Mouse (Mus musculus) heart, embryonic 15.5 days (tissue): Measurements from ENCODE around the gene Kif1bp. TPM values are rescaled to one million over a fixed set of nuclear protein-coding genes. Genes with fewer than 3 reads are reported as not detected.
A peak's percentile ranks its signal among the peaks of the same experiment; 100 is the strongest.
"Not testable (repeated sequence)": the region's sequence is repeated elsewhere in the genome, so short reads cannot be mapped to it uniquely, and the experiment has no call there.

Source experiments
- ATAC-seq: fragments of 200-750 bp; cut with Nextera tagmentation; replicated peaks from 2 replicates; pipeline ENCODE4 v1.8.0; 2017; ENCODE audit warnings: low read depth, moderate TSS enrichment; ENCODE audit not compliant: insufficient number of reproducible peaks, insufficient read depth, low FRiP score
- H3K27ac ChIP-seq: fragments of 300-500 bp; sonication (generic); 2 replicates; pipeline ENCODE4 v1.5.1; 2015; ENCODE audit warnings: mild to moderate bottlenecking, inconsistent platforms
- H3K27me3 ChIP-seq: fragments of 300-500 bp; sonication (generic); 2 replicates; pipeline ENCODE4 v1.6.1; 2015; ENCODE audit warnings: inconsistent platforms
- H3K36me3 ChIP-seq: fragments of 300-500 bp; sonication (generic); 2 replicates; pipeline ENCODE4 v1.6.1; 2015; ENCODE audit warnings: mild to moderate bottlenecking, inconsistent platforms
- H3K4me1 ChIP-seq: fragments of 300-500 bp; sonication (generic); replicated peaks from 2 replicates; pipeline ENCODE4 v1.6.1; 2015; ENCODE audit warnings: inconsistent platforms
- H3K4me2 ChIP-seq: fragments of 300-500 bp; sonication (generic); 2 replicates; pipeline ENCODE4 v1.6.1; 2015; ENCODE audit warnings: inconsistent platforms, mild to moderate bottlenecking, moderate library complexity
- H3K4me3 ChIP-seq: fragments of 300-500 bp; sonication (generic); 2 replicates; pipeline ENCODE4 v1.5.1; 2015; ENCODE audit warnings: mild to moderate bottlenecking, inconsistent platforms
- H3K9ac ChIP-seq: fragments of 300-500 bp; sonication (generic); 2 replicates; pipeline ENCODE4 v1.6.1; 2015; ENCODE audit warnings: mild to moderate bottlenecking, inconsistent platforms
- H3K9me3 ChIP-seq: fragments of 300-500 bp; sonication (generic); replicated peaks from 2 replicates; pipeline ENCODE4 v1.6.1; 2016; ENCODE audit warnings: inconsistent platforms
- WGBS: fragments of 180-500 bp; shearing (Covaris S2); methylation state at CpG from one replicate; pipeline ENCODE4 v1.1.7; 2015; ENCODE audit warnings: mixed read lengths; 5-methylcytosine and 5-hydroxymethylcytosine counted together
- polyA plus RNA-seq: library from polyadenylated mRNA; unstranded; fragments of >200 nt; fragmentation: Nextera tagmentation; extraction: Ambion mirVana; gene quantifications from 2 replicates; pipeline ENCODE4 v1.2.1, GENCODE M21; 2015

Gene Kif1bp
- polyA plus RNA-seq, 1 experiment from 2014 or later: 28.0 TPM

DNA sequence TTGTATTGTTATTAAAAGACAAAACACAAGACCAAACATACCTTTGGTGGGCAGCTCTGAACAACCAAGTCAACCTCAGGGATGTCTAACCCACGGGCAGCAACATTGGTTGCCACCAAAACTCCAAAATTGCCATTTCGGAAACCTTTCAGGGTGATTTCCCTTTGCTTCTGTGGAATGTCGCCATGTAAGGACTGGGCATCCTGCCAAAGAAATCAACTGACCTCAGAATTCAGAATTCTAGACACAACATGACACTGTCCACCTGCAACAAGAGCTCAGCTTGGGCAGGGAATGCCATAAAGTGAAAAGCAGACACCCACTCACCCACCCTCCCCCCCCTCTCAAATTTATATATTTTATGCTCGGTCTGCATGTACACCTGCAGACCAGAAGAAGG lies 10.4 kb upstream of the Kif1bp start:
- peaks cover 84% of the 10 kb centered on the region for H3K36me3 ChIP-seq
- no peaks in the 10 kb centered on the region for H3K27me3 ChIP-seq
- H3K9me3 ChIP-seq: no peaks in the 10 kb centered on the region
- no peak overlapping the region for H3K4me2 ChIP-seq
- WGBS: 57% methylated on average over 4 of the region's 4 CpGs
- peaks cover 7% of the 10 kb centered on the region; the same call in 1 of the 2 replicates for H3K4me1 ChIP-seq
- H3K4me3 ChIP-seq: no peak overlapping the region
- no peak overlapping the region for H3K27ac ChIP-seq
- ATAC-seq: no peak
- no peak overlapping the region for H3K9ac ChIP-seq

GRCm38 (mm10) chr10:62583245-62583644 lies 5.0 kb upstream of the Kif1bp start:
- H3K27ac ChIP-seq: no peak overlapping the region
- no peak for ATAC-seq
- no peaks in the 10 kb centered on the region for H3K9me3 ChIP-seq
- peaks cover 74% of the 10 kb centered on the region for H3K36me3 ChIP-seq
- H3K4me3 ChIP-seq: no peak overlapping the region
- no peaks in the 10 kb centered on the region for H3K27me3 ChIP-seq
- WGBS: 87% methylated on average over 1 of the region's 1 CpGs
- peaks cover 3% of the 10 kb centered on the region; the same call in 1 of the 2 replicates for H3K4me1 ChIP-seq
- no peak overlapping the region for H3K4me2 ChIP-seq
- no peak overlapping the region for H3K9ac ChIP-seq

DNA sequence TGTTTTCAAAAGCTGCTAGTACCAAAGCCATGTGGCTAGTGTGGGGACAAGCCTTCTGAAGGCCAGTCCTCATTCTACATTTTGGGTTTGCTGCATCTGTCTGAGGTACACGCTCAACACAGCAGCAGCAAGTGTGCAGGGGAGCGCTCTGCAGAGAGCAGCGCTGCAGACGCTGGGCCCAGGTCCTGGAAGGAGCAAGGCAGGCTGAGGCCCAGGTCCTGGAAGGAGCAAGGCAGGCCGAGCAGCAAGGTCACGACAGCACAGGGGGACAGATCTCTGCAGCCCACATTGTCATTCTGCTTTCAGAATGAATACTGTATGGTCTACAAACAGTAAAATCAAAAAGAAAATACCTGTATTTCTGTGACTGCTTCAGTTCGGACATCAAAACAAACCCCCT lies 4.4 kb upstream of the Kif1bp start:
- Histone ChIP-seq H3K9me3 (no peaks in the 10 kb centered on the region), H3K27ac (no peak overlapping the region), H3K4me3 (no peak overlapping the region), H3K36me3 (peaks cover 69% of the 10 kb centered on the region), H3K27me3 (no peaks in the 10 kb centered on the region), H3K4me2 (no peak overlapping the region), H3K9ac (no peak overlapping the region), H3K4me1 (peaks cover 4% of the 10 kb centered on the region)
- 77% methylated on average over 7 of the region's 7 CpGs for WGBS
- ATAC-seq: no peak

DNA sequence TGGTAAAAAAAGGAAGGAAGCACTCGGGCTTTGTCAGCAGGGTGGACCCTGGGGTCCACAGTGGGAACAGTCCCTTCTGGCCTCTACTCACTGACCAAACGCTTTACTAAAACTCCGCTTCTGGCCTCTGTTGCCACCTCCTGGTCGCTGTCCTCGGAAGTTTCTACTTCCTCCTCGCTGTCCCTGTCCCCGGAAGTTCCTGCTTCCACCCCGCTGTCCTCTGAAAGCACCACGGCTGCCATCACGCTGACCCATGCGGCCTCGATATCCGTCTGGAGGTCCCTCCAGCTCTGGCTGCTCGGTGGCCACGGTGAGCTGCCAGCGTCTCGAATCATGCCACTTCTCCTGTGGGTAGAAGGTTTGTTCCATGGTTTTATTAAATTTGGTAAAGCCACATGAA lies 4.0 kb upstream of the Kif1bp start:
- WGBS: 87% methylated on average over 17 of the region's 17 CpGs
- peaks cover 64% of the 10 kb centered on the region for H3K36me3 ChIP-seq
- ATAC-seq: no peak

GRCm38 (mm10) chr10:62579129-62579528 lies 872 bp upstream of the Kif1bp start:
- H3K4me2 ChIP-seq, H3K27ac ChIP-seq, H3K9me3 ChIP-seq, ATAC-seq, H3K4me3 ChIP-seq, H3K9ac ChIP-seq, H3K27me3 ChIP-seq: not testable (repeated sequence)
- peaks cover 14% of the 10 kb centered on the region for H3K4me1 ChIP-seq
- 87% methylated on average over 12 of the region's 13 CpGs for WGBS
- H3K36me3 ChIP-seq: peaks cover 50% of the 10 kb centered on the region

More for the DNA sequence above, 4.0 kb upstream of the Kif1bp start:
- Histone ChIP-seq H3K4me1 (peaks cover 9% of the 10 kb centered on the region), H3K27me3 (no peaks in the 10 kb centered on the region), H3K9ac (no peak overlapping the region), H3K4me2 (no peak overlapping the region), H3K4me3 (no peak overlapping the region), H3K27ac (no peak overlapping the region), H3K9me3 (no peaks in the 10 kb centered on the region)

DNA sequence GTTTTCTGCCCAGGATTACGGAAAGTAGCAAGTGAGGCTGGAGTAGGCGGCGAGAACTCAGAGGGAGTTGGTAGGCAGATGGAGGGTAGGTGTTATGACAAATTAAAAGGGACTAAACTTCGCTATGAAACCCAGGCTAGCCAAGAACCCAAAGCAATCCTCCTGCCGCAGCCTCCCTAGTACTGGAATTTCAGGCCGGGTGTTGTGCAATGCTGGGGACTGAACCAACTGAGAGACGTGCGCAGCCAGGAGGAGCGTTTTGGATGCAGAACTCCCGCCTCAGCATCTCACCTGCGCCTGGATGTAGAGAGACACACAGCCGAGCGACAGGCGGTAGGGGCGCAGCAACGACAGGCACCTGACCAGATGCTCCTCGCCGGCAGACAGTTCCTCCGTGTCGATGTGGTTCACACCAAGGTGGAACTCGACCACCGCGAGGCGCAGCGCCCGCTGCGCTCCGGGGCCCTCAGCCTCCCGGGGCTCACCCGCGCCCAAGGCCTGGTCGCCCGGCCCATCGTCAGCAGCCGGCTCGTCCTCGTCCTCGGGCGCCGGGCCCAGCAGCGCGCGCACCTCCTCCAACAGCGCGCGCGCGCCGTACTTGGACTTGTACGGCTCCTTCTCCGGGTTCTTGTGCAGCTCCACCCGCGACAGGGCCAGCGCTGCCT lies 452 bp downstream of the Kif1bp start:
- ATAC-seq: peak; percentile 56
- peaks cover 14% of the 10 kb centered on the region for H3K4me1 ChIP-seq
- no peaks in the 10 kb centered on the region for H3K27me3 ChIP-seq
- H3K9ac ChIP-seq: peak overlapping the region; percentile 85
- H3K4me3 ChIP-seq: peak overlapping the region; percentile 93
- peaks cover 45% of the 10 kb centered on the region for H3K36me3 ChIP-seq
- H3K27ac ChIP-seq: peak overlapping the region; percentile 81
- H3K9me3 ChIP-seq: no peaks in the 10 kb centered on the region
- WGBS: under 1% methylated on average over 49 of the region's 54 CpGs
- peak overlapping the region; percentile 92 for H3K4me2 ChIP-seq

DNA sequence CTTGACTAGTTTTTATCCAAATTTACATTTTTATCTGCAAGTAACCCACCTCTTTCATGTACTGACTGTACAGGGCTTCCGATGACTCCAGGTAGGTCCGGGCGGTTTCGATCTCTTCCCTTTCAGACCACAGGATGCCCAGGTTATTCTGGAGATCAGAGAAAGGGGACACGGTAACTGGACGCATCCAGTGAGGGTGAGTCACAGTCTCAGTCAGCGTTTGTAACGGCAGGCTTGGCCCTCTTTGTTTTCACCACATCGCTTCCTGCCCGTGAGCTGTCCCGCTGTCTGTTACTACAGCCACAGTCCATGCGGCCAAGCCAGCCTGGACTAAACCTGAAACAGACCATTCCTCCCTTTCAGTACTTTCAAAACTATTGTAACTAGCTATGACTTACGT lies 3.3 kb downstream of the Kif1bp start:
- H3K4me1 ChIP-seq: peaks cover 14% of the 10 kb centered on the region
- 88% methylated on average over 13 of the region's 13 CpGs for WGBS
- no peak for ATAC-seq
- no peak overlapping the region for H3K27ac ChIP-seq
- H3K9me3 ChIP-seq: no peaks in the 10 kb centered on the region
- H3K27me3 ChIP-seq: no peaks in the 10 kb centered on the region
- no peak overlapping the region for H3K4me2 ChIP-seq
- H3K4me3 ChIP-seq: no peak overlapping the region
- H3K36me3 ChIP-seq: peaks cover 40% of the 10 kb centered on the region
- no peak overlapping the region for H3K9ac ChIP-seq

DNA sequence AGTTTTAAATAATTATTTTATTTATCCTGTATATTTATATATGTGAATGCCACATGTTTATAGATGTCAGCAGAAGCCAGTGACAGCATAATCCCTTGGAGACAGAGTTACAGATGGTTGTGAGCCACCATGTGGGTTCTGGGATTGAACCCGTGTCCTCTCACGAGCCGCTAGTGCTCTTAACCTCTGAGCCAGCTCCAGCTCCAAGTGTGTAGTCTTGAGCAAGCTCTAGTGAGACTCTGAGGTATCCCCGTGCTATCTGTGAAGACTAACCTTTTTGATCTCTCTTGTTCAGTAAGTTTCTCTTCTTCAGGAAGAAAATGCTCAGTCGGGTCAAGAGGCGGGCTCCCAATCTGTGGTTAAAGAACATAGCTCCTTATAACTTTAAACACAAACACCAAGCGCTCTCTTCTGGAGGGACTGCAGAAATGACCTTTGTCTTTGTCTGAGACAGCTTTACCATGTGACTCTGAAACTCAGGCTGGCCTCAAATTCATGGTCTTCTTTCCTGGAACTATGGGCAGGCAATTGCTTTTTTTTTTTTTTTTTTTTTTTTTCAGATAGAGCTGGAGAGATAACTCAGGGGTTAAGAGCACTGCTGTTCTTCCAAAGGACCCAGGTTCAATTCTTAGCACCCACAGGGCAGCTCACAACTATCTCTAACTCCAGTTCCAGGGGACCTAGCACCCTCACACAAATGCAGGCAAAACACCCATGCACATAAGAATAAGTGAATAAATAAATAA lies 8.0 kb downstream of the Kif1bp start:
- H3K9ac ChIP-seq: no peak overlapping the region
- no peak overlapping the region for H3K4me2 ChIP-seq
- WGBS: 92% methylated on average over 7 of the region's 7 CpGs
- H3K4me3 ChIP-seq: no peak overlapping the region
- no peak overlapping the region for H3K27ac ChIP-seq
- H3K36me3 ChIP-seq: peaks cover 76% of the 10 kb centered on the region
- H3K9me3 ChIP-seq: no peaks in the 10 kb centered on the region
- ATAC-seq: no peak
- no peaks in the 10 kb centered on the region for H3K4me1 ChIP-seq
- H3K27me3 ChIP-seq: no peaks in the 10 kb centered on the region

GRCm38 (mm10) chr10:62568861-62569260 lies 9.4 kb downstream of the Kif1bp start:
- Histone ChIP-seq H3K4me2 (no peak overlapping the region), H3K4me3 (no peak overlapping the region), H3K27me3 (no peaks in the 10 kb centered on the region), H3K4me1 (no peaks in the 10 kb centered on the region), H3K36me3 (peaks cover 78% of the 10 kb centered on the region), H3K9ac (no peak overlapping the region), H3K9me3 (no peaks in the 10 kb centered on the region), H3K27ac (no peak overlapping the region)
- WGBS: 72% methylated on average over 4 of the region's 4 CpGs
- ATAC-seq: no peak

GRCm38 (mm10) chr10:62557736-62558135 lies 20.5 kb downstream of the Kif1bp start:
- H3K9ac ChIP-seq: no peak overlapping the region
- no peaks in the 10 kb centered on the region for H3K27me3 ChIP-seq
- H3K4me3 ChIP-seq: no peak overlapping the region
- H3K27ac ChIP-seq: no peak overlapping the region
- H3K9me3 ChIP-seq: no peaks in the 10 kb centered on the region
- WGBS: 82% methylated on average over 1 of the region's 1 CpGs
- no peak overlapping the region for H3K4me2 ChIP-seq
- H3K36me3 ChIP-seq: peaks cover 27% of the 10 kb centered on the region
- no peaks in the 10 kb centered on the region for H3K4me1 ChIP-seq
- no peak for ATAC-seq

DNA sequence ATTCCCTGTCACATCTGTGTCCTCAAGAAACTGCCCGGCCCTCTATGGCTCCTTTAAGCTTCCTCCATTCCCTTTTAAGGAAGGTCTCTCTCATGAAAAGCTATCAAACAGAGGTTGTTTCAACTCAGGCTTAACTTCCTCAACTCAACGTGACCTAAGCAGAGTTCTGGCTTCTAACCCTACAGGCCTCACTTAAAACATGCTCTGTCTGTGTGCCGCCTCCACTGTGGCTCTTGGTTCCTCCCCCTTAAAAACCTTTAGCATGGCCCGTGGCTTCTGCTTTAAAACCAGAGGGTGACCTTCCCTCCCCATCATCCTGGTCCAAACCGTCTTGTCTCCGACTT lies 21.7 kb downstream of the Kif1bp start:
- Histone ChIP-seq H3K9ac (no peak overlapping the region), H3K36me3 (peaks cover 19% of the 10 kb centered on the region; the same call in 1 of the 2 replicates), H3K27ac (no peak overlapping the region), H3K4me3 (no peak overlapping the region), H3K4me2 (no peak overlapping the region), H3K9me3 (no peaks in the 10 kb centered on the region), H3K27me3 (no peaks in the 10 kb centered on the region), H3K4me1 (no peaks in the 10 kb centered on the region)
- ATAC-seq: no peak
- 80% methylated on average over 6 of the region's 6 CpGs for whole genome bisulfite sequencing
